In the genomic region with DNA sequence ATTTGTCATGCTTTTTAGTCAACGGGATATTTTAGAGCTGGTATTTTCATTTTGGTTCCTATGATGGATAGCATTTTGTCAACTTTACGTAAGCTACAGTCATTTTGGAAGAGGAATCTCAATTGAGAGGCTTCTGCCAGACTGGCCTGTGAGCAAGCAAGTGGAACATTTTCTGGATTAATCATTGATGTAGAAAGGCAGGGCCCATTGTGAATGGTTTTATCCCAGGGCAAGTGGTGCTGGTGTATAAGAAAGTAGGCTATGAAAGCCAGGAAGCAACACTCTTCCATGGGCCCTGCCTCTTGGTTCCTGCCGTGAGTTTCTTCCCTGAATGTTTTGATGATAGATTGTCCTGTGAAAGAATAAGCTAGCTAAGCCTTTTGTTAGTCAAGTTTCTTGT, we compare ENCODE assay signal across 12 mouse cellular contexts.
"Had no signal": no experiment of that assay in that cellular context is flagged by ENCODE, and none has a peak within 500 bp of the region (broad histone marks: within the 10 kb centered on the region; RNA-seq: fewer than 3 reads in every experiment).

No protein-coding gene starts in this region.

- H3K27me3 ChIP-seq: intestine, embryonic 15.5 days; limb, embryonic 13.5 days; midbrain, embryonic 12.5 days; neural tube, embryonic 13.5 days had no signal

- H3K9me3 ChIP-seq: intestine, embryonic 15.5 days; limb, embryonic 13.5 days; midbrain, embryonic 12.5 days; neural tube, embryonic 13.5 days had no signal

- H3K4me1 ChIP-seq: intestine, embryonic 15.5 days; limb, embryonic 13.5 days; midbrain, embryonic 12.5 days; neural tube, embryonic 13.5 days had no signal

- H3K4me3 ChIP-seq: intestine, embryonic 15.5 days; limb, embryonic 13.5 days; midbrain, embryonic 12.5 days; neural tube, embryonic 13.5 days had no signal

- H3K9ac ChIP-seq: intestine, embryonic 15.5 days; limb, embryonic 13.5 days; liver, embryonic 14.5 days; midbrain, embryonic 12.5 days; neural tube, embryonic 13.5 days had no signal

- H3K36me3 ChIP-seq: intestine, embryonic 15.5 days; limb, embryonic 13.5 days; midbrain, embryonic 12.5 days; neural tube, embryonic 13.5 days had no signal

- ATAC-seq: intestine, embryonic 15.5 days; midbrain, embryonic 16.5 days had no signal

- DNase-seq: left cerebral cortex, postnatal 4 days; lung, adult 18-20 months; retina, postnatal 1 day; right cerebral cortex, postnatal 14 days; thymus, postnatal 4 days had no signal

- H3K27ac ChIP-seq: intestine, embryonic 15.5 days; limb, embryonic 13.5 days; liver, embryonic 14.5 days; midbrain, embryonic 12.5 days; neural tube, embryonic 13.5 days; stomach, postnatal 0 days had no signal

- H3K4me2 ChIP-seq: intestine, embryonic 15.5 days; limb, embryonic 13.5 days; midbrain, embryonic 12.5 days; neural tube, embryonic 13.5 days had no signal
